In genomic region chr2:168230026-168230728, GRCm38 (mm10) we compare ENCODE assay signal across 8 mouse cellular contexts. TPM values are rescaled to one million over a fixed set of nuclear protein-coding genes. Genes with fewer than 3 reads are reported as not detected.
DNase-seq lines count a peak whose midpoint lies in the region; ATAC-seq and TF ChIP-seq lines count a peak whose summit lies in the region.

Gm20716 (minus strand) TSS chr2:168230364.
Dpm1 (minus strand) TSS chr2:168230591.
Mocs3 (plus strand) TSS chr2:168230622.

- peak within 1 kb of the TSS; percentile 85 for H3K27ac ChIP-seq in heart, embryonic 12.5 days (ENCODE audit: poor library complexity, severe bottlenecking)
- peak within 1 kb of the TSS; percentile 92 for H3K27ac ChIP-seq in kidney, postnatal 0 days
- peak within 1 kb of the TSS; percentile 86 for H3K27ac ChIP-seq in liver, embryonic 12.5 days
- H3K27ac ChIP-seq in stomach, embryonic 15.5 days = peak within 1 kb of the TSS; percentile 95

- no peak for TF ChIP-seq CTCF in C2C12 (IDR thresholded peaks at IDR 0.05; ENCODE audit: control insufficient read depth, insufficient read depth, insufficient read length)
- TF ChIP-seq CTCF in brain, embryonic 14.5 days (IDR thresholded peaks at IDR 0.05; ENCODE audit: borderline replicate concordance, extremely low read depth, insufficient read depth, insufficient read length) = no peak
- TF ChIP-seq CTCF in kidney, postnatal 0 days (IDR thresholded peaks at IDR 0.05; ENCODE audit: low read depth) = no peak

- TF ChIP-seq POLR2A in brain, embryonic 14.5 days (IDR thresholded peaks at IDR 0.05; ENCODE audit: borderline replicate concordance, extremely low read depth, insufficient read depth, insufficient read length, poor library complexity, severe bottlenecking) = peak; percentile 82

- H3ac ChIP-seq in C2C12 (ENCODE audit: control insufficient read depth, insufficient read length, low read depth) = peak within 1 kb of the TSS; percentile 96

- H3K4me1 ChIP-seq in erythroblast, embryonic 14.5 days (ENCODE audit: control insufficient read depth) = peaks cover 45% of the 10 kb centered on the region
- H3K4me1 ChIP-seq in heart, embryonic 12.5 days (replicated peaks) = peaks cover 28% of the 10 kb centered on the region
- H3K4me1 ChIP-seq in kidney, postnatal 0 days (replicated peaks; ENCODE audit: insufficient read depth, low read length) = peaks cover 19% of the 10 kb centered on the region
- peaks cover 42% of the 10 kb centered on the region for H3K4me1 ChIP-seq in liver, embryonic 12.5 days
- peaks cover 27% of the 10 kb centered on the region for H3K4me1 ChIP-seq in stomach, embryonic 15.5 days

- H3K4me3 ChIP-seq in C2C12 (ENCODE audit: insufficient read depth, poor library complexity, severe bottlenecking) = peak within 1 kb of the TSS; percentile 94
- peak within 1 kb of the TSS; percentile 100 for H3K4me3 ChIP-seq in erythroblast, embryonic 14.5 days (replicated peaks)
- peak within 1 kb of the TSS; percentile 99 for H3K4me3 ChIP-seq in heart, embryonic 12.5 days
- H3K4me3 ChIP-seq in kidney, postnatal 0 days (replicated peaks; ENCODE audit: low read depth, low read length) = peak within 1 kb of the TSS; percentile 93
- H3K4me3 ChIP-seq in liver, embryonic 12.5 days = peak within 1 kb of the TSS; percentile 80
- H3K4me3 ChIP-seq in stomach, embryonic 15.5 days (replicated peaks) = peak within 1 kb of the TSS; percentile 100

- ATAC-seq in heart, embryonic 12.5 days (ENCODE audit: insufficient number of reproducible peaks, low FRiP score) = peak; percentile 87
- peak; percentile 82 for ATAC-seq in kidney, postnatal 0 days (replicated peaks; ENCODE audit: low FRiP score, low read depth)
- ATAC-seq in liver, embryonic 12.5 days = peak; percentile 82
- peak; percentile 83 for ATAC-seq in stomach, embryonic 15.5 days (ENCODE audit: insufficient read depth, low FRiP score, low read depth)

- H3K4me2 ChIP-seq in heart, embryonic 12.5 days = peak within 1 kb of the TSS; percentile 78
- H3K4me2 ChIP-seq in kidney, postnatal 0 days (ENCODE audit: low read length) = peak within 1 kb of the TSS; percentile 91
- H3K4me2 ChIP-seq in liver, embryonic 12.5 days = peak within 1 kb of the TSS; percentile 100
- peak within 1 kb of the TSS; percentile 99 for H3K4me2 ChIP-seq in stomach, embryonic 15.5 days

- H3K9me3 ChIP-seq in erythroblast, embryonic 14.5 days (ENCODE audit: control insufficient read depth, low read length) = no peaks in the 10 kb centered on the region
- H3K9me3 ChIP-seq in heart, embryonic 12.5 days (replicated peaks) = peaks cover 3% of the 10 kb centered on the region; the same call in 1 of the 2 replicates
- no peaks in the 10 kb centered on the region for H3K9me3 ChIP-seq in kidney, postnatal 0 days (replicated peaks; ENCODE audit: low read length)
- H3K9me3 ChIP-seq in liver, embryonic 12.5 days (replicated peaks) = no peaks in the 10 kb centered on the region
- no peaks in the 10 kb centered on the region for H3K9me3 ChIP-seq in stomach, embryonic 15.5 days

- H3K79me2 ChIP-seq in C2C12 (ENCODE audit: control insufficient read depth, insufficient read depth) = peaks cover 72% of the 10 kb centered on the region

- H3K9ac ChIP-seq in heart, embryonic 12.5 days = peak within 1 kb of the TSS; percentile 98
- peak within 1 kb of the TSS; percentile 96 for H3K9ac ChIP-seq in kidney, postnatal 0 days (ENCODE audit: low read depth, low read length)
- H3K9ac ChIP-seq in liver, embryonic 12.5 days = peak within 1 kb of the TSS; percentile 97
- peak within 1 kb of the TSS; percentile 96 for H3K9ac ChIP-seq in stomach, embryonic 15.5 days

- no peaks in the 10 kb centered on the region for H3K27me3 ChIP-seq in C2C12 (ENCODE audit: control insufficient read depth, insufficient read depth, insufficient read length)
- no peaks in the 10 kb centered on the region for H3K27me3 ChIP-seq in erythroblast, embryonic 14.5 days (ENCODE audit: control insufficient read depth)
- no peaks in the 10 kb centered on the region for H3K27me3 ChIP-seq in heart, embryonic 12.5 days (replicated peaks)
- H3K27me3 ChIP-seq in kidney, postnatal 0 days (ENCODE audit: insufficient read depth, low read length) = no peaks in the 10 kb centered on the region
- no peaks in the 10 kb centered on the region for H3K27me3 ChIP-seq in liver, embryonic 12.5 days (replicated peaks)
- no peaks in the 10 kb centered on the region for H3K27me3 ChIP-seq in stomach, embryonic 15.5 days (replicated peaks)

- peak; percentile 96 for DNase-seq in brain, embryonic 14.5 days (ENCODE audit: low read depth)
- peak; percentile 94 for DNase-seq in kidney, postnatal 0 days (ENCODE audit: low spot score)
- peak; percentile 85 to 87 for DNase-seq in natural killer cell, adult 2 months (ENCODE audit: low spot score in 2 of 2)

- H3K79me3 ChIP-seq in C2C12 (ENCODE audit: low read depth) = peaks cover 48% of the 10 kb centered on the region

- H3K36me3 ChIP-seq in C2C12 (ENCODE audit: control insufficient read depth, insufficient read depth) = peaks cover 40% of the 10 kb centered on the region
- H3K36me3 ChIP-seq in erythroblast, embryonic 14.5 days (ENCODE audit: control insufficient read depth) = peaks cover 57% of the 10 kb centered on the region
- peaks cover 47% of the 10 kb centered on the region for H3K36me3 ChIP-seq in heart, embryonic 12.5 days
- peaks cover 10% of the 10 kb centered on the region for H3K36me3 ChIP-seq in kidney, postnatal 0 days (ENCODE audit: insufficient read depth, low read length)
- peaks cover 56% of the 10 kb centered on the region for H3K36me3 ChIP-seq in liver, embryonic 12.5 days
- peaks cover 20% of the 10 kb centered on the region for H3K36me3 ChIP-seq in stomach, embryonic 15.5 days

- under 1% methylated on average over 73 of the region's 73 CpGs for WGBS in heart, embryonic 12.5 days
- WGBS in kidney, postnatal 0 days = under 1% methylated on average over 70 of the region's 73 CpGs
- under 1% methylated on average over 73 of the region's 73 CpGs for WGBS in liver, embryonic 12.5 days (ENCODE audit: insufficient replicate concordance)
- WGBS in stomach, embryonic 15.5 days = under 1% methylated on average over 69 of the region's 73 CpGs

TF ChIP-seq in C2C12, 6 proteins besides CTCF, POLR2A, EP300 and RAD21:
- no peak for TF ChIP-seq MYOD1 (IDR thresholded peaks at IDR 0.05; ENCODE audit: control insufficient read depth, insufficient read length, low read depth)
- TF ChIP-seq USF1 (IDR thresholded peaks at IDR 0.05; ENCODE audit: low read depth) = no peak
- no peak for TF ChIP-seq MYOG (IDR thresholded peaks at IDR 0.05; ENCODE audit: control insufficient read depth, extremely low read depth, insufficient read length)
- no peak for TF ChIP-seq FOSL1 (IDR thresholded peaks at IDR 0.05; ENCODE audit: insufficient read depth, low read length, poor library complexity, severe bottlenecking)
- TF ChIP-seq CEBPB (IDR thresholded peaks at IDR 0.05; ENCODE audit: low read depth) = no peak
- no peak for TF ChIP-seq MAX (IDR thresholded peaks at IDR 0.05)

RNA-seq across cellular contexts. Expression of gene Gm20716, which starts in this region (rescaled TPM):
- 17.1 TPM for polyA plus RNA-seq in C2C12 (2012; fragmentation: generic; extraction: Trizol)
- polyA plus RNA-seq in brain, embryonic 14.5 days (2012; rRNA removed) = 16.6 and 21.9 TPM in 2 replicates
- not detected in 2 replicates for polyA plus RNA-seq in erythroblast, embryonic 14.5 days (2012)
- 15.0 and 15.5 TPM in 2 replicates for polyA plus RNA-seq in heart, embryonic 12.5 days (2016; fragmentation: Nextera tagmentation; extraction: Ambion mirVana)
- polyA plus RNA-seq in kidney, postnatal 0 days (2015; fragmentation: Nextera tagmentation; extraction: Ambion mirVana) = 8.3 and 11.1 TPM in 2 replicates
- 6.4 and 7.3 TPM in 2 replicates for polyA plus RNA-seq in liver, embryonic 12.5 days (2016; fragmentation: Nextera tagmentation; extraction: Ambion mirVana)
- 18.2 and 18.8 TPM in 2 replicates for polyA plus RNA-seq in stomach, embryonic 15.5 days (2015; fragmentation: Nextera tagmentation; extraction: Ambion mirVana)

RNA-seq across cellular contexts. Expression of gene Dpm1, which starts in this region (rescaled TPM):
- polyA plus RNA-seq in C2C12 (2012; fragmentation: generic; extraction: Trizol) = 14.0 TPM
- polyA plus RNA-seq in brain, embryonic 14.5 days (2012; rRNA removed) = 15.0 and 16.6 TPM in 2 replicates
- 8.9 and 9.1 TPM in 2 replicates for polyA plus RNA-seq in erythroblast, embryonic 14.5 days (2012)
- polyA plus RNA-seq in heart, embryonic 12.5 days (2016; fragmentation: Nextera tagmentation; extraction: Ambion mirVana) = 96.2 and 101 TPM in 2 replicates
- 154 and 169 TPM in 2 replicates for polyA plus RNA-seq in kidney, postnatal 0 days (2015; fragmentation: Nextera tagmentation; extraction: Ambion mirVana)
- 94.0 and 104 TPM in 2 replicates for polyA plus RNA-seq in liver, embryonic 12.5 days (2016; fragmentation: Nextera tagmentation; extraction: Ambion mirVana)
- 98.6 and 101 TPM in 2 replicates for polyA plus RNA-seq in stomach, embryonic 15.5 days (2015; fragmentation: Nextera tagmentation; extraction: Ambion mirVana)

RNA-seq across cellular contexts. Expression of gene Mocs3, which starts in this region (rescaled TPM):
- 9.9 TPM for polyA plus RNA-seq in C2C12 (2012; fragmentation: generic; extraction: Trizol)
- 17.9 and 21.6 TPM in 2 replicates for polyA plus RNA-seq in brain, embryonic 14.5 days (2012; rRNA removed)
- 0.32 and 0.53 TPM in 2 replicates for polyA plus RNA-seq in erythroblast, embryonic 14.5 days (2012)
- 6.5 and 7.0 TPM in 2 replicates for polyA plus RNA-seq in heart, embryonic 12.5 days (2016; fragmentation: Nextera tagmentation; extraction: Ambion mirVana)
- 7.7 and 9.3 TPM in 2 replicates for polyA plus RNA-seq in kidney, postnatal 0 days (2015; fragmentation: Nextera tagmentation; extraction: Ambion mirVana)
- polyA plus RNA-seq in liver, embryonic 12.5 days (2016; fragmentation: Nextera tagmentation; extraction: Ambion mirVana) = 8.9 and 9.4 TPM in 2 replicates
- polyA plus RNA-seq in stomach, embryonic 15.5 days (2015; fragmentation: Nextera tagmentation; extraction: Ambion mirVana) = 7.1 and 8.1 TPM in 2 replicates

Comparison
In these comparisons a context has a peak if more than half of its experiments do, and no peak if none do; other contexts are left out.
1. Peak in every context shown above with its lines: DNase-seq, ATAC-seq, H3K4me3 ChIP-seq and H3K27ac ChIP-seq.